Mouse (Mus musculus) embryonic facial prominence, embryonic 10.5 days (tissue): Measurements from ENCODE around the gene Gm9887. TPM values are rescaled to one million over a fixed set of nuclear protein-coding genes. Genes with fewer than 3 reads are reported as not detected.
A peak's percentile ranks its signal among the peaks of the same experiment; 100 is the strongest.

Experiments used
- DNase-seq: peaks from one replicate; pipeline ENCODE4 v3.0.0-alpha.2; 2017; ENCODE audit warnings: low spot score
- H3K27ac ChIP-seq: fragments of 300-500 bp; sonication (generic); replicated peaks from 2 replicates; pipeline ENCODE4 v1.5.1; 2016; ENCODE audit warnings: mild to moderate bottlenecking
- H3K27me3 ChIP-seq: fragments of 300-500 bp; sonication (generic); replicated peaks from 2 replicates; pipeline ENCODE4 v1.6.1; 2016; ENCODE audit warnings: low read depth, mild to moderate bottlenecking; ENCODE audit not compliant: poor library complexity, severe bottlenecking
- H3K36me3 ChIP-seq: fragments of 300-500 bp; sonication (generic); replicated peaks from 2 replicates; pipeline ENCODE4 v1.6.1; 2016; ENCODE audit warnings: mild to moderate bottlenecking, moderate library complexity
- H3K4me1 ChIP-seq: fragments of 300-500 bp; sonication (generic); 2 replicates; pipeline ENCODE4 v1.6.1; 2016
- H3K4me3 ChIP-seq: fragments of 300-500 bp; sonication (generic); 2 replicates; pipeline ENCODE4 v1.5.1; 2016; ENCODE audit warnings: mild to moderate bottlenecking, moderate library complexity
- H3K9me3 ChIP-seq: fragments of 300-500 bp; sonication (generic); 2 replicates; pipeline ENCODE4 v1.6.1; 2016; ENCODE audit warnings: mild to moderate bottlenecking
- WGBS: fragments of 180-500 bp; shearing (Covaris S2); methylation state at CpG from one replicate; pipeline ENCODE4 v1.1.7; 2016; 5-methylcytosine and 5-hydroxymethylcytosine counted together
- polyA plus RNA-seq: library from polyadenylated mRNA; unstranded; fragments of >200 nt; fragmentation: Nextera tagmentation; extraction: Ambion mirVana; gene quantifications from 2 replicates; pipeline ENCODE4 v1.2.1, GENCODE M21; 2016

Gm9887 gene
- 0.90 and 1.5 TPM in 2 replicates for polyA plus RNA-seq

GRCm38 (mm10) chr12:69371854-69372671 lies at the start of gene Gm9887, which contains the start of gene Arf6:
TSS of gene Gm9887 (minus strand) at chr12:69372458.
TSS of gene Arf6 (plus strand) at chr12:69372150.
- peaks cover 25% of the 10 kb centered on the region for H3K36me3 ChIP-seq
- peak; percentile 98 for DNase-seq
- under 1% methylated on average over 121 of the region's 121 CpGs for WGBS

GRCm38 (mm10) chr12:69420716-69421115 lies 48.5 kb upstream of the Gm9887 start:
- no peaks in the 10 kb centered on the region for H3K27me3 ChIP-seq
- DNase-seq = no peak
- peaks cover 10% of the 10 kb centered on the region; the same call in 1 of the 2 replicates for H3K9me3 ChIP-seq
- no peak overlapping the region for H3K4me3 ChIP-seq
- no peaks in the 10 kb centered on the region for H3K36me3 ChIP-seq
- H3K4me1 ChIP-seq = peaks cover 43% of the 10 kb centered on the region
- WGBS = 61% methylated on average over 3 of the region's 3 CpGs
- H3K27ac ChIP-seq = no peak overlapping the region

More at GRCm38 (mm10) chr12:69371854-69372671, at the start of gene Gm9887, which contains the start of gene Arf6:
- Histone ChIP-seq H3K27me3 (no peaks in the 10 kb centered on the region), H3K4me1 (peaks cover 28% of the 10 kb centered on the region), H3K4me3 (peak within 1 kb of the TSS; percentile 98), H3K9me3 (no peaks in the 10 kb centered on the region), H3K27ac (peak within 1 kb of the TSS; percentile 97)

GRCm38 (mm10) chr12:69419606-69420005 lies 47.3 kb upstream of the Gm9887 start:
- Histone ChIP-seq H3K4me3 (no peak overlapping the region), H3K4me1 (peaks cover 36% of the 10 kb centered on the region), H3K9me3 (peaks cover 10% of the 10 kb centered on the region; the same call in 1 of the 2 replicates), H3K27me3 (no peaks in the 10 kb centered on the region), H3K36me3 (no peaks in the 10 kb centered on the region), H3K27ac (no peak overlapping the region)
- WGBS = 63% methylated on average over 4 of the region's 4 CpGs
- no peak for DNase-seq

GRCm38 (mm10) chr12:69419017-69419605 lies 46.9 kb upstream of the Gm9887 start:
- H3K4me1 ChIP-seq = peaks cover 33% of the 10 kb centered on the region
- H3K36me3 ChIP-seq = no peaks in the 10 kb centered on the region
- H3K4me3 ChIP-seq = no peak overlapping the region
- no peak overlapping the region for H3K27ac ChIP-seq
- DNase-seq = no peak
- WGBS = 91% methylated on average over 14 of the region's 14 CpGs
- peaks cover 10% of the 10 kb centered on the region; the same call in 1 of the 2 replicates for H3K9me3 ChIP-seq
- no peaks in the 10 kb centered on the region for H3K27me3 ChIP-seq

- no peak for DNase-seq
- H3K9me3 ChIP-seq = peaks cover 10% of the 10 kb centered on the region; the same call in 1 of the 2 replicates
- H3K4me1 ChIP-seq = peaks cover 33% of the 10 kb centered on the region
- H3K27ac ChIP-seq = no peak overlapping the region
- no peaks in the 10 kb centered on the region for H3K27me3 ChIP-seq
- 88% methylated on average over 13 of the region's 13 CpGs for WGBS
- H3K4me3 ChIP-seq = no peak overlapping the region
- no peaks in the 10 kb centered on the region for H3K36me3 ChIP-seq
These were observed 46.3 kb upstream of the Gm9887 start for GRCm38 (mm10) chr12:69418606-69419005.

GRCm38 (mm10) chr12:69417701-69418291 lies 45.5 kb upstream of the Gm9887 start:
- Histone ChIP-seq H3K27me3 (no peaks in the 10 kb centered on the region), H3K4me3 (no peak overlapping the region), H3K27ac (no peak overlapping the region), H3K36me3 (no peaks in the 10 kb centered on the region), H3K4me1 (peaks cover 33% of the 10 kb centered on the region), H3K9me3 (peaks cover 6% of the 10 kb centered on the region; the same call in 1 of the 2 replicates)
- WGBS = 53% methylated on average over 9 of the region's 9 CpGs
- DNase-seq = no peak

DNA sequence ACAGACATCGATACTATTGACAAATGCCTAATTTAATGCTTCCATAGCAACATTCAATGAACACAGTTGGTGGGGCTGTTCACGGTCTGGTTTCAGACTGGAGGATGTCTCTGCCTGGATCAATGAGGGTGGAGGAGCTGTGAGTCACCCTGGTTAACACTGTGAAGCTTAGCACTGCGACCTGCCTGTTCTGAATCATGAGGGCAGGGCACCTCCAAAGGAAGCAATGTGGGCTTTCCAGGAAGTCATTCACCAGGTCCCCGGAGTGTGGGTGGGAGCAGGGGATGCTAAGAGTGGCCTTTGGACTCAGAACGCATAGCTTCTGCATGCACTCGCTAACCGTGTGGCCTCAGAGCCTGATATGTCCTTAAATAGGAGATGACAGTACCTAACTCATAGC lies 44.5 kb upstream of the Gm9887 start:
- H3K4me1 ChIP-seq = peaks cover 33% of the 10 kb centered on the region
- no peak overlapping the region for H3K4me3 ChIP-seq
- DNase-seq = no peak
- no peaks in the 10 kb centered on the region for H3K36me3 ChIP-seq
- H3K27me3 ChIP-seq = no peaks in the 10 kb centered on the region
- no peak overlapping the region for H3K27ac ChIP-seq
- WGBS = 79% methylated on average over 7 of the region's 7 CpGs
- H3K9me3 ChIP-seq = no peaks in the 10 kb centered on the region

GRCm38 (mm10) chr12:69414826-69415572 lies 42.7 kb upstream of the Gm9887 start:
- WGBS = 77% methylated on average over 4 of the region's 4 CpGs
- no peaks in the 10 kb centered on the region for H3K27me3 ChIP-seq
- H3K27ac ChIP-seq = no peak overlapping the region
- no peaks in the 10 kb centered on the region for H3K9me3 ChIP-seq
- no peak overlapping the region for H3K4me3 ChIP-seq
- peaks cover 29% of the 10 kb centered on the region for H3K4me1 ChIP-seq
- no peaks in the 10 kb centered on the region for H3K36me3 ChIP-seq
- no peak for DNase-seq

DNA sequence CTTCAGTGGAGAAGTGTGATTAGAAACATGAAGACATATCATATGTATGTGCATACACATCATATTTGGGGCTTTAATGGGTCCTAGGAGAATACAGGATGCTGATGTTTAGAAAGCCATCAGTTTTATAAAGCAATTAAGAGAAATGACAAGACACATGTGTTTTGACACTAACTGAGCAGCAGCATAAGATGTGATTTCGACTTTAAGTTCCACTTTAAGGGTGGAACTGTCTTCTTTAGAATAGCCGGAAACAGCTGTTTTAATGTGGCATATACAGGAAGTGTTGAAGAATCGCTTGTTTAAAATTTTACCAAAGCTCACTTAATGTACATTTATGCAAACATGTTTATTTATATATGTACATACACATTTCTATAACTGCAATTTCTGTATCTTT lies 41.0 kb upstream of the Gm9887 start:
- no peak for DNase-seq
- no peaks in the 10 kb centered on the region for H3K36me3 ChIP-seq
- 80% methylated on average over 3 of the region's 3 CpGs for WGBS
- H3K9me3 ChIP-seq = no peaks in the 10 kb centered on the region
- H3K4me1 ChIP-seq = peaks cover 20% of the 10 kb centered on the region
- H3K4me3 ChIP-seq = no peak overlapping the region
- no peak overlapping the region for H3K27ac ChIP-seq
- H3K27me3 ChIP-seq = no peaks in the 10 kb centered on the region

DNA sequence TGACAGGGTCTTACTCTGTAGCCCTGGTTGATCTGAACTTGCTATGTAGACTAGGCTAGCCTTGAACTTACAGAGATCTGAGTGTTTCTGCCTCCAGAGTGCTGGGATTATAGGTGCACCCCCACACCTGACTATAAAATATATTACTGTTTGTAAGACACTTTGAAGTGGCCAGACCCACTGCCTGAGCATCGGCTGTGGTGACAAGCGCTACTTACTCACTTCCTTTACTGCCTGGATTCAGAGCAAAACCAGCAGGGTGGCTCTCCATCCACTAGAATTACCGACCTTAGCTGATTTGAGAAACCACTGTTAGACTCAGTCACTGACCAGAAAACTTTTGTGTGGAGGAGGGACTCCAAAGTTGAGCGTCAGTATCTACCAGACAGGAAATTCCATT lies 39.7 kb upstream of the Gm9887 start:
- Histone ChIP-seq H3K4me3 (no peak overlapping the region), H3K9me3 (no peaks in the 10 kb centered on the region), H3K36me3 (no peaks in the 10 kb centered on the region), H3K4me1 (peaks cover 6% of the 10 kb centered on the region; the same call in 1 of the 2 replicates), H3K27ac (no peak overlapping the region), H3K27me3 (no peaks in the 10 kb centered on the region)
- WGBS = 60% methylated on average over 4 of the region's 4 CpGs
- no peak for DNase-seq

DNA sequence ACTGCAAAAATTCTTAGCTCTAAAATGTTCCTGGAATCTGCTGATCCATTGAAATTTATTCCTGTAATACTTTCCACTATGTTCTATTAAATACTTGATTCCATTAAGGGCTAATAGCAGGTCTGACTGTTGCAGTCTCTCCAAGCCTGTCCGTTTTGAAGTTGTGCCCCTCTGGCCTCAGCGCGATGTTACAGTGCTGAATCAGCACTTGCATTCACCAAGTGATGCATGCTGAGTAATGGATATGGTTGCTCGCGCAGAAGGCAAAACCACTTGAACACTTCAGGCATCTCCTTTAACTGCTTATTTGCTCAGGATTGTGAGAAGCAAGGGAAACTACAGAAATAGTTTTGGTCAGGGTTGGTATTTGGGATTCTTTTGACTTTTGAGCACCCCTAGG lies 38.5 kb upstream of the Gm9887 start:
- no peak overlapping the region for H3K4me3 ChIP-seq
- peaks cover 4% of the 10 kb centered on the region; the same call in 1 of the 2 replicates for H3K4me1 ChIP-seq
- WGBS = 74% methylated on average over 5 of the region's 5 CpGs
- no peaks in the 10 kb centered on the region for H3K36me3 ChIP-seq
- H3K27me3 ChIP-seq = no peaks in the 10 kb centered on the region
- H3K27ac ChIP-seq = no peak overlapping the region
- DNase-seq = no peak
- no peaks in the 10 kb centered on the region for H3K9me3 ChIP-seq

- DNase-seq = no peak
- H3K4me1 ChIP-seq = no peaks in the 10 kb centered on the region
- 90% methylated on average over 13 of the region's 13 CpGs for WGBS
These were observed 30.4 kb upstream of the Gm9887 start for GRCm38 (mm10) chr12:69402594-69403167.

More at GRCm38 (mm10) chr12:69402594-69403167, 30.4 kb upstream of the Gm9887 start:
- no peaks in the 10 kb centered on the region for H3K36me3 ChIP-seq
- no peaks in the 10 kb centered on the region for H3K9me3 ChIP-seq
- H3K4me3 ChIP-seq = no peak overlapping the region
- H3K27me3 ChIP-seq = no peaks in the 10 kb centered on the region
- no peak overlapping the region for H3K27ac ChIP-seq
